Mouse (Mus musculus): ENCODE measurements around the gene Usp5. TPM values are rescaled to one million over a fixed set of nuclear protein-coding genes. Genes with fewer than 3 reads are reported as not detected.

Usp5 gene
- total RNA-seq (2022) = 10 to 100 TPM; 44.3 to 48.1 (median 45.2) TPM

- DNase-seq (ENCODE audit: low spot score in 2 of 2) = peak; percentile 98 to 99
Observed at GRCm38 (mm10) chr6:124828868-124829798, at the start of gene Usp5, which contains the start of gene Cdca3. Gene Usp5 (minus strand): TSS chr6:124829484. Gene Cdca3 (plus strand): TSS chr6:124829547.

GRCm38 (mm10) chr6:124874348-124874747 lies 45.1 kb upstream of the Usp5 start:
- DNase-seq (ENCODE audit: low spot score in 2 of 2) = no peak

- no peak for DNase-seq (ENCODE audit: low spot score in 2 of 2)
Observed at GRCm38 (mm10) chr6:124866560-124866959, 37.3 kb upstream of the Usp5 start.

GRCm38 (mm10) chr6:124865766-124866362 lies 36.6 kb upstream of the Usp5 start:
- DNase-seq (ENCODE audit: low spot score in 2 of 2) = no peak

DNA sequence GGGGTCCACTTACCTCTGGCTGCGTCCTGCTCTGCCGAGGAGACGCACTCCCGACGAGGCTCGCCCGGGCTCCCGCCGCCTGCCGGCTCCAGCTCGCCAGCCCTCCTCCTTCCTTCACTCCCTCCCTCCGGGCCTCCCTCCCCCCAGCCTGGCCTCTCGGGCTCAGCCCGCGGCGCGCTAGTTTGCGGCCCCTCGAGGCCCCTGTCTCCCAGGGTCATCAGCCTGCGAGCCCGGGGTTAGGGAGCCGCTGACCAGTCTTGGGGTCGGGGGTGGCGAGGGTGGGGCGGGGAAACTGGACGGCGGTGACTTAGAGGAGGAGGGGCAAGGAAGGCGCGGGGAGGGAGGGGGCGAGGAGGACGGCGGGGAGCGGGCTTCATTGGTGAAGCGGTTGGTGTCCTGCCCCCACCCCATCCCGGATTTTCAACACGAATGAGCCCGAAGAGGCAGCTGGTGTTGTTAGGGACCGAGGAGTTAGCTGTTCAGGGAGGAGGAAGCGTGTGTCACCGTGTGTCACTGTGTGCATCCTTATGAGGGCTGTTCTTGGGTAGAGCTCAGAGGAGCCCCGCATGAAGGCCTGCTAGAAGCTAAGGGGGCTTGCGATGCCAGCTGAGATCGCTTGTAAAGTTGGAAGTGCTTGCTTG lies 34.5 kb upstream of the Usp5 start, which contains the start of gene Gpr162:
Gpr162 (minus strand) TSS at position 326 of the 641 bp plus-strand sequence.
- DNase-seq (ENCODE audit: low spot score in 2 of 2) = peak in 1 of 2 experiments; percentile 24

DNA sequence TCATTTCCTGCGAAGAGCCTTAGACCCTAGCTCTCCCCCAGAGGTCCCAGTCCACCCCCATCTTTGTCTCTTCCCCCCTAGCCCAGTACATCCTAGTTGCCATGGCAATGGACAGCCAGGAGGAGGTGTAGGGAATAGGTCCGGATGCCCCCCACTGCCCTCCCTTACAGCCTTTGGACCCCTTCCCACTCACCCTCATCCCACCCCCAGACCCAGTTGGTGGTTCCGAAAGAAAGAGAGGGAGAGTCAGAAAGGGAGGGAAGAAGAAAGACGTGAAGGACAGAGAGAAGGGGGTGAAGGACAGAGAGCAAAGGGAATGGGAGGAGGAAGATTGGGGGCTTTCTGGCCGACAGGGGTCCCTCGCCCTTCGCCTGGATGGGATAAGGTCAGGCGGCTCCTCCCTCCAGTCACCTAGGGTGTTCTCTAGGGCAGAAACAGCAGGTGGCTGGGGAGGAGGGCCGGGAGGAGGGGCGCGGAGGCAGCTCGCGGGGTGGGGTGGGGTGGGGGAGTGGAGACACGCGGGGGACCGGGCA lies 33.9 kb upstream of the Usp5 start:
- DNase-seq (ENCODE audit: low spot score in 2 of 2) = no peak

DNA sequence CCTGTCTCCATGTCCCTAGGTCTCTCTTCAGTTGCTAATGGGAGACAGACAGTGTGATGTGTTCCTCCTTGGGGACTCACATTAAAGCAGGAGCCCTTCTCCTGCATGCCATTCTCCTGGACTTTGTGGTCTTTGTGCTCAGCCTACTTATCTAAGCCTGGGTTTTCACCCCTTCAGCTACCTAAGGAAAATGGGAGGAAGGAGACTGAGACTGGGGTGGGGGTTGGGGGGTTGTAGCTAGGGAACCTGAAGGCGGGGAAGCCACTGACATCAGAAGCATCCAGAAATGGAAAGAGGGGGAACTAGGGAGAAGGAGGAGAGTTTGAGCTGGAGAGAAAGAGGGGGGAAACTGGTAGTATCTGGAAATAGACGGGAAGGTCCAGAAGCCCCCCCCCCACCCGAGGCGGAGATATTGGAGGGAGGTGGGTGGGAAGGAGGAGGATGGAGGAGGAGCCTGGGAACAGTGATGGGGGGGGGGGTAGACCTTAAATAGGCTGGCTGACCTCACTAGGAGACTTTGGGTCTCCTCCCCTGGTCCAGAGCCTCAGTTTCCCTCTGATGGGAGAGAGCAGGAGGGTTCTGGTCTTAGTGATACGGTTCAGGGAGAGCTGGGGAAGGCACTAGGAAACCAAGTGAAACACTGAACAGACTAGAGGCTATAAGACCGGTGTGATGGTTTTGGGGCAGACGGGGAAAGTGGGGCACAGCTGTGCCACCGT lies 33.3 kb upstream of the Usp5 start:
- DNase-seq (ENCODE audit: low spot score in 2 of 2) = no peak

GRCm38 (mm10) chr6:124861802-124862201 lies 32.5 kb upstream of the Usp5 start:
- no peak for DNase-seq (ENCODE audit: low spot score in 2 of 2)

DNA sequence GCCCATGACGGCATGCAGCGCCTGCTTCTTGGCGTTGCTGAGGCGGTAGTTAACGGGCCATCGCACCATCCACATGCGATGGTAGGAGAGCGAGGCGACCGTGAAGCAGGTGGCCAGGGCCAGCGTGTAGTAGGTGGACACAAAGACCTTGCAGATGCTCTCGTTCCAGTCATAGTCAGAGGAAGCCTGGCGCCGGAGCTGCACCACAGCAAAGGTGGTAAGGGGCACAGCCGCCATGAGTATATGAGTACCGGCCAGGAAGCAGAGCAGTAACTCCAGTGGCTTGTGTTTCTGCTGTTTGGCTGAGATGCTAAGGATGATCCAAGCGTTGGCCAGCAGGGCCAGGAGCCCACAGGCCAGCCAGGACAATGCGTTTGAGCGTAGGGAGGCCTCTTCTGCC lies 32.0 kb upstream of the Usp5 start:
- DNase-seq (ENCODE audit: low spot score in 2 of 2) = no peak

DNA sequence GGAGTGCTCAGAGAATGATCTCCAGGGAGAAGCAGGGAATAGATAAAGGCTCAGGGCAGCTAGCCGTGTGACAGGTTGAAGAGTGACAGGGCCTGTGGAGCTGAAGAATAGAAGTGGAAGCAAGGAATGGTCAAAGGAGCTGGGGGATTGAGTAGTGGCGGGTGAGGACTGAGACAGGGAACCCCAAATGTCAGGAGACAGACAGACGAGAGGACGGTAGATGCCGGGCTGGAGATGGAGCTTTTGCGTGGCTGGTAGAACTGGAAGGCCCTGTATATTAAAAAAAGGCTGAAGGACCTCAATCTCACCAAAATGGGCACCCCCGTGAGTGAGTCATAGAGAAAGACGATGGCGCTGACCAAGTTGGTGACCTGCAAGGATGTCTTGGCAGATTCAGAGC lies 31.2 kb upstream of the Usp5 start:
- DNase-seq (ENCODE audit: low spot score in 2 of 2) = no peak

DNA sequence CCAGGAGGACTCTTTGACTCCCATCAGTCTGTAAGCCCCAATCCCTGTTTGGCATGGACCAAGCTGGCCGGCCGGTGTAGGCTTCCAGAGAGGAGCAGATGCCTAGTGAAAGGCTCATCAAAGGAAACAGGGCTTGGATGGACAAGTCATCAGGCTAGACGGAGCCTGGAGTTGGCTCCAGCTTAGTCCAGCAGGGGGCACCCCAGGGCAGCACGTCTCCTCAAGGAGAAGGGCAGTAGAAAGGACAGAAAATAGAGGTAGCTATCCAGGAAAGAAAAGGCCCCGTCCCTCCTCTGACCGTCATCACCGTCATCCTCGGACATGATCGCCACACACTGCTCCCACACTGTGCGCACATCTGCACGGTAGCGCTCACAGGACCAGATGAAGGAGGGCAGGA lies 30.4 kb upstream of the Usp5 start:
- DNase-seq (ENCODE audit: low spot score in 2 of 2) = peak; percentile 70 to 74

DNA sequence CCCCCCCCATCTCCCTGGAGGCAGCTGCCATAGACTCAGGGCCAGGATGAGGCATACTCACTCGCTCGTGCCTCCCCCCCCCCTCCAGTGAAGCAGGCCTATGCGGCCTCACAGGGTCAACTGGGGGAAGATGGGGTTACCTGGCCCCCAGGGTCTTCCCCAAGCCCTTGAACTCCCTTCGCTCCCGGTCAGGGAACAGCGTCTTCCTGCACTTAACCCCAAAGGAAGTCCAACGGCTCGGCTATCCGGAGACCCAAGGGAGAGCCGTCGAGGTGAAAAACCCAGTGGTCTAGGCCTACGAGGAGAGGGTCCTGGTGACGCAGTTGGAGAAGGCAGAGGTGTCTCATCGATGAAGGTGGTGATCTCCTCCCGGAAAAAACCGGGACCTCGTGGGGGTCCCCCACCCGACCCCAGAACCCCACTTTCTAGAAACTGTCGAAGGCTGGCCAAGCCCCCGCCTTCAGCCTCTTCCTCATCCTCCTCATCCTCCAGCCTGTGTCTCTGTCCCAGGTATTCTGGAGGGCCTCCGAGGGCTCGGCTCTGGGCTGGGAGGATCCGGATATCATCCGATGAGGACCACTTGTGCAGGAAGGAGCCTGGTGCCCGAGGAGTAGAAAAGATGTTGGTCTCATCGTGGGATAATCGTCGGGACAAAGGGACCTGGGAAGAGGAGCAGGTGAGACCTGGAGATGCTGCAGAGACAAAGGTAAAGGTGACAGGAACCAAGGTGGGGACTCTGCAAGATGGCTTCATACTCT lies 29.5 kb upstream of the Usp5 start:
- DNase-seq (ENCODE audit: low spot score in 2 of 2) = no peak

- DNase-seq (ENCODE audit: low spot score in 2 of 2) = no peak
Observed at GRCm38 (mm10) chr6:124857840-124858530, 28.7 kb upstream of the Usp5 start.

- DNase-seq (ENCODE audit: low spot score in 2 of 2) = peak; percentile 45 to 69
Observed at GRCm38 (mm10) chr6:124856916-124857839, 27.9 kb upstream of the Usp5 start, which contains the start of gene P3h3. Gene P3h3 (minus strand): TSS chr6:124857752.

- DNase-seq (ENCODE audit: low spot score in 2 of 2) = no peak
Observed at GRCm38 (mm10) chr6:124856321-124856720, 27.0 kb upstream of the Usp5 start.

DNA sequence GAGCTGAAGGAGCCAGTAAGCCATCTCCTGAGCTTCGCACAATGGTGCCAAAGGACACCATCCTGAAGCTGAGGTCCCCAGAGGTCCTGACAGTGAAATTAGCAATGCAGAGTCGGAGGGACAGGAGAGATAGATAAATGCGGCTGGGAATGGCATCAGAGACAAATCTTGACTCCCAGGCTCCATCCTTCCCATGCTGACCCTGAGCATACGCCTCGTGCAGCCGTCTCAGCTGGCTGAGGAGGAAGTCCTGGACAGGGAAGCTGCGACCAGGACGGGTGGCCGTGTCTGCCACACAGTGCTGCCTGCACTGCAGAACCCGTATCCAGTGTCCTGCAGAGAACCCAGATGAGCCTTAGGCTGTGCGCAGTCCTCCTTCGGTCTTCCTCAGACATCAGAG lies 25.4 kb upstream of the Usp5 start:
- no peak for DNase-seq (ENCODE audit: low spot score in 2 of 2)

DNA sequence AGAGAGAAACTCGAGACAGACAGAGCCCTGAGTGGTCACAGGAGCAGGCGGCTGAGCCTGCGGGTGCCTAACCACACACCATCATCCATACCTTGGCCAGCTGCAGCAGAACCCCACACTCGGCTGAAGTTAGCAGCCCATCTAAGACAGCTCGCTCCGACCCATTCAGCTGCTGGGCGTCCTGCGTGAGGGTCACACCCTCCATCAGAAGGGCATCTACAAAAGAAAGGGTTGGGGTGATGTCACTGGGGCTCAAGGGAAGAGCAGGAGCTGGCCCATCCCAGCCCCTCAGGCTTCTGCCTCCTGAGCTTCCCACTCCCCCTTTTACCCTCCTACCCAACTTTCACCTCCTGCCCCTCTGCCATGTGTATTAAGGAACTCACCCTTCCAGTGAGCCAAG lies 21.3 kb upstream of the Usp5 start:
- DNase-seq (ENCODE audit: low spot score in 2 of 2) = no peak

DNA sequence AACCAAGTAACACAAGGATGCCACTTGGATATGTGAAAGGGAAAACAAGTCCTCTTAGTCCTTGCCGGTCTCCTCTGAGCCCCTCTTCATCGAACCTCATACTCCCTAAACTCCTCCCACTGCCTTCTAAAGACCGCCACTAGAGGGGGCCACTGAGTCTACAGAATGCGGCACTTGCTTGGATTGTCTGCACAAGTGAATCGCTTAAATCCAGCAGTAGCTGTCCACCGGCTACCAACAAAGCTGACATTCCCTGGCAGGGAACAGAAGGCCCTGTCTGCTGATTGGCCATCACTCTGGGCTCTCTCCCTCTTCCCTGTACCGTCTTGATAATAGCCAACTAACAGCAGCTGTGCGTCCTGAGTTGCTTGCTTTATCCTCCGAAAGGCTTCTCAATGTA lies 18.0 kb upstream of the Usp5 start:
- DNase-seq (ENCODE audit: low spot score in 2 of 2) = peak; percentile 79 to 83
